Mouse (Mus musculus): ENCODE data around the gene Lta. TPM values are rescaled to one million over a fixed set of nuclear protein-coding genes. Genes with fewer than 3 reads are reported as not detected.

Lta gene
- total and polyA plus RNA-seq, 3 experiments: 0.24 TPM; not detected in 2

DNA sequence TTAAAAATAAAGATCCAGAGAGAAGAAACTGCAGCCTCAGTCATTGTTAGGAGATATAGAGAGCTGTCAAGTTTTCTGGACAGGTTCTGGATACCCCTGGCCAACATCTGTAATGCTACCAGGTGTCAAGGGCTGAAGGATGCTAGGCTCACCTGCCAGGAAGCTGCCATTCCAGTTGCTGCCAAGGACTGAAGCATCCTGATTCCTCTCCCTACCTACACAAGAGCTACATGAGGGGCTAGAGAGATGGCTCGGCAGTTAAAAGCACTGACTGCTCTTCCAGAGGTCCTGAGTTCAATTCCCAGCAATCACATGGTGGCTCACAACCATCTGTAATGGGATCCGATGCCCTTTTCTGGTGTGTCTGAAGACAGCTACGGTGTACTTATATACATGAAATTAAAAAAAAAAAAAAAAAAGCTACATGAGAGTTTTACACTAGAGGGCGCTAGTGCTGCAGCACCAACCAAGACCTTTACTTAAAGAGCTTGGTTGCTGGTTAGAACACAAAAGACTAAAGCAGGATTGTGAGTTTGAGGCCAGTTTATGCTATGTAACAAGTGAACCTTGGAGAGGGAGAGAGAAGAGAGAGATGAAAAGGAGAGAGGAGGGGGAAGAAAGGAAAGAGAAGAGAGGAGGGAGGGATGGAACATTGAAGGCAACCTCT is 36.5 kb downstream of the Lta start (continued):
- TF ChIP-seq ZMIZ1 (IDR thresholded peaks at IDR 0.05; ENCODE audit: low read depth, low read length) (no peak), ZC3H11A (IDR thresholded peaks at IDR 0.05; ENCODE audit: low read depth, low read length) (peak; percentile 87)

GRCm38 (mm10) chr17:35167794-35168193 is 37.4 kb downstream of the Lta start:
- H3K9me3 ChIP-seq (replicated peaks; ENCODE audit: insufficient read depth, low read length): no peaks in the 10 kb centered on the region
- peaks cover 22% of the 10 kb centered on the region for H3K79me2 ChIP-seq (ENCODE audit: control insufficient read depth, insufficient read depth, low read length, poor library complexity)
- DNase-seq (ENCODE audit: low read depth, low spot score): no peak
- H3K9ac ChIP-seq (ENCODE audit: control insufficient read depth, low read depth, low read length, poor library complexity, severe bottlenecking): no peak overlapping the region
- H3K36me3 ChIP-seq (ENCODE audit: control insufficient read depth in 1 of 2, insufficient read depth in 2 of 2, low read length in 2 of 2): peaks cover under 1 to 15% of the 10 kb centered on the region in 2 experiments; a peak in 2 of 4 replicates
- no peak overlapping the region for H3K4me3 ChIP-seq (ENCODE audit: control insufficient read depth in 1 of 2, insufficient read depth in 1 of 2, low read depth in 2 of 2, low read length in 2 of 2)
- no peak overlapping the region for H3K27ac ChIP-seq (ENCODE audit: control insufficient read depth, low read depth, low read length)
- H3K27me3 ChIP-seq (ENCODE audit: control insufficient read depth in 1 of 2, insufficient read depth in 2 of 2, low read length in 2 of 2): no peaks in the 10 kb centered on the region
- TF ChIP-seq MYC (IDR thresholded peaks at IDR 0.05; ENCODE audit: low read depth, low read length) (no peak), JUND (IDR thresholded peaks at IDR 0.05; ENCODE audit: low read depth, low read length) (no peak), NELFE (IDR thresholded peaks at IDR 0.05; ENCODE audit: low read depth, low read length) (no peak), ZC3H11A (IDR thresholded peaks at IDR 0.05; ENCODE audit: low read depth, low read length) (no peak), MAZ (IDR thresholded peaks at IDR 0.05; ENCODE audit: low read depth, low read length) (no peak), POLR2AphosphoS2 (IDR thresholded peaks at IDR 0.05; ENCODE audit: low read length) (no peak), CTCF (IDR thresholded peaks at IDR 0.05 in 2 of 3, conservative IDR thresholded peaks at IDR 0.05 in 1 of 3; ENCODE audit: control insufficient read depth in 1 of 3, insufficient read depth in 1 of 3, low read depth in 2 of 3, low read length in 3 of 3, poor library complexity in 1 of 3, severe bottlenecking in 1 of 3) (no peak), SMC3 (IDR thresholded peaks at IDR 0.05; ENCODE audit: low read depth, low read length) (no peak), POLR2A (IDR thresholded peaks at IDR 0.05; ENCODE audit: control insufficient read depth in 1 of 2, insufficient read depth in 1 of 2, low read depth in 1 of 2, low read length in 2 of 2, poor library complexity in 1 of 2) (no peak), MXI1 (IDR thresholded peaks at IDR 0.05; ENCODE audit: low read depth, low read length) (no peak), TAL1 (IDR thresholded peaks at IDR 0.05; ENCODE audit: low read length) (no peak), CHD2 (IDR thresholded peaks at IDR 0.05; ENCODE audit: low read length) (no peak), MYB (IDR thresholded peaks at IDR 0.05; ENCODE audit: low read depth, low read length) (no peak), USF2 (IDR thresholded peaks at IDR 0.05; ENCODE audit: borderline replicate concordance in 1 of 2, insufficient read depth in 1 of 2, low read depth in 1 of 2, low read length in 2 of 2) (no peak), TCF12 (IDR thresholded peaks at IDR 0.05; ENCODE audit: low read depth, low read length) (no peak)
- peaks cover 5 to 15% of the 10 kb centered on the region in 2 experiments; a peak in 3 of 4 replicates for H3K4me1 ChIP-seq (ENCODE audit: control insufficient read depth in 1 of 2, insufficient read depth in 2 of 2, low read length in 2 of 2)

DNA sequence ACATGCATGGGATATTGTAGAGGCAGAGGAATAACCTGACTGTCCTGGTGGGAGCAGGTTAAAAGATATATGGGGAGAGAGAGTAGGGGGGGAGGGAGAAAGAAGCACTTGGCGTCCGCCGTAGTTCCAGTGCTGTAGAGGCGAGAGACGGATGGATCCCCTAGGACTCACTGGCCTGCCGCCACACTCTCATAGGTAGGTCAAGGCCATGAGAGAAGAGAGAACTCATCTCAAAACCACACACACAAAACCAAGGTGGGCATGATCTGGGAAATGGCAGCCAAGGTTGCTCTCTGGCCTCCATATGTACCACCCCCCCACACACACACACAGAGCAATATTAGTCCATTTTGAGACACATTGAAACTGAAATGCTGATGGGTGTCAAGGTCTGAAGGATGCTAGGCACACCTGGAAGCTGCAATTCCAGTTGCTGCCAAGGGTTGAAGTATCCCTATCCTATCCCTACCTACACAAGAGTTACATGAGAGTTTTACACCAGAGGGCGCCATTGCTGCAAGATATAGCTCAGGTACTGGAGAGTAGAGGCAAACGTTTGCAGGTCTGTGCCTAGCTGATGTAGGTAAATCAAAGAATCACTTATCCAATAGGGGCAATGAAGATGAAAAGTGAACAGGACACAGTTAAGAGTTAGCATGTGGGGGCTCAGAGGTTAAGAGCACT is 38.7 kb downstream of the Lta start:
- Histone ChIP-seq H3K27ac (ENCODE audit: control insufficient read depth, low read depth, low read length) (no peak overlapping the region), H3K36me3 (ENCODE audit: control insufficient read depth in 1 of 2, insufficient read depth in 2 of 2, low read length in 2 of 2) (peaks cover 8 to 21% of the 10 kb centered on the region in 2 experiments), H3K9ac (ENCODE audit: control insufficient read depth, low read depth, low read length, poor library complexity, severe bottlenecking) (no peak overlapping the region; the same call in 1 of the 2 replicates), H3K4me1 (ENCODE audit: control insufficient read depth in 1 of 2, insufficient read depth in 2 of 2, low read length in 2 of 2) (peaks cover 3 to 13% of the 10 kb centered on the region in 2 experiments; a peak in 3 of 4 replicates), H3K27me3 (ENCODE audit: control insufficient read depth in 1 of 2, insufficient read depth in 2 of 2, low read length in 2 of 2) (no peaks in the 10 kb centered on the region), H3K4me3 (ENCODE audit: control insufficient read depth in 1 of 2, insufficient read depth in 1 of 2, low read depth in 2 of 2, low read length in 2 of 2) (no peak overlapping the region), H3K9me3 (replicated peaks; ENCODE audit: insufficient read depth, low read length) (no peaks in the 10 kb centered on the region), H3K79me2 (ENCODE audit: control insufficient read depth, insufficient read depth, low read length, poor library complexity) (peaks cover 35% of the 10 kb centered on the region)
- TF ChIP-seq NRF1 (IDR thresholded peaks at IDR 0.05; ENCODE audit: insufficient read depth, low read depth, low read length, poor library complexity, severe bottlenecking) (no peak), ZC3H11A (IDR thresholded peaks at IDR 0.05; ENCODE audit: low read depth, low read length) (peak; percentile 78), HCFC1 (IDR thresholded peaks at IDR 0.05; ENCODE audit: low read depth, low read length) (peak; percentile 29; the same call in 1 of the 2 replicates), MAX (IDR thresholded peaks at IDR 0.05; ENCODE audit: low read length) (no peak), SMC3 (IDR thresholded peaks at IDR 0.05; ENCODE audit: low read depth, low read length) (peak; percentile 90), CTCF (IDR thresholded peaks at IDR 0.05 in 2 of 3, conservative IDR thresholded peaks at IDR 0.05 in 1 of 3; ENCODE audit: control insufficient read depth in 1 of 3, insufficient read depth in 1 of 3, low read depth in 2 of 3, low read length in 3 of 3, poor library complexity in 1 of 3, severe bottlenecking in 1 of 3) (peak; percentile 46 to 93 (median 83)), MAZ (IDR thresholded peaks at IDR 0.05; ENCODE audit: low read depth, low read length) (no peak), RAD21 (IDR thresholded peaks at IDR 0.05; ENCODE audit: low read depth, low read length) (peak; percentile 80), TAL1 (IDR thresholded peaks at IDR 0.05; ENCODE audit: low read length) (no peak), USF1 (IDR thresholded peaks at IDR 0.05; ENCODE audit: low read depth, low read length) (no peak), TCF12 (IDR thresholded peaks at IDR 0.05; ENCODE audit: low read depth, low read length) (no peak), MEF2A (IDR thresholded peaks at IDR 0.05; ENCODE audit: extremely low read depth, insufficient replicate concordance, low read depth, low read length, poor library complexity, severe bottlenecking) (no peak)
- peak; percentile 90 for DNase-seq (ENCODE audit: low read depth, low spot score)
